Mouse (Mus musculus) stomach, embryonic 16.5 days (tissue): ENCODE measurements around the gene Efna5. TPM values are rescaled to one million over a fixed set of nuclear protein-coding genes. Genes with fewer than 3 reads are reported as not detected.
A peak's percentile ranks its signal among the peaks of the same experiment; 100 is the strongest.

ENCODE experiments used
- ATAC-seq: fragments of 200-750 bp; cut with Nextera tagmentation; 2 replicates; pipeline ENCODE4 v1.8.0; 2017; ENCODE audit warnings: moderate number of reproducible peaks, moderate TSS enrichment; ENCODE audit not compliant: insufficient read depth, low FRiP score
- H3K27ac ChIP-seq: fragments of 300-500 bp; sonication (generic); 2 replicates; pipeline ENCODE4 v1.5.1; 2014; ENCODE audit warnings: low read length
- H3K27me3 ChIP-seq: fragments of 300-500 bp; sonication (generic); 2 replicates; pipeline ENCODE4 v1.6.1; 2014; ENCODE audit warnings: low read length, control low read depth, mixed read lengths; ENCODE audit not compliant: control insufficient read depth, insufficient read depth
- H3K36me3 ChIP-seq: fragments of 300-500 bp; sonication (generic); 2 replicates; pipeline ENCODE4 v1.6.1; 2014; ENCODE audit warnings: low read length; ENCODE audit not compliant: control insufficient read depth, insufficient read depth
- H3K4me1 ChIP-seq: fragments of 300-500 bp; sonication (generic); 2 replicates; pipeline ENCODE4 v1.6.1; 2014; ENCODE audit warnings: low read length, control low read depth, mixed read lengths; ENCODE audit not compliant: control insufficient read depth, insufficient read depth
- H3K4me2 ChIP-seq: fragments of 300-500 bp; sonication (generic); 2 replicates; pipeline ENCODE4 v1.6.1; 2014; ENCODE audit warnings: low read depth, low read length, mixed read lengths
- H3K4me3 ChIP-seq: fragments of 300-500 bp; sonication (generic); replicated peaks from 2 replicates; pipeline ENCODE4 v1.5.1; 2014; ENCODE audit warnings: mild to moderate bottlenecking, low read length
- H3K9ac ChIP-seq: fragments of 300-500 bp; sonication (generic); 2 replicates; pipeline ENCODE4 v1.6.1; 2014; ENCODE audit warnings: low read length
- H3K9me3 ChIP-seq: fragments of 300-500 bp; sonication (generic); replicated peaks from 2 replicates; pipeline ENCODE4 v1.6.1; 2016; ENCODE audit warnings: low read length, control low read depth; ENCODE audit not compliant: control insufficient read depth
- WGBS: fragments of 180-500 bp; shearing (Covaris S2); extraction: QIAGEN DNeasy Blood & Tissue Kit; methylation state at CpG from one replicate; pipeline ENCODE4 v1.1.7; 2014; 5-methylcytosine and 5-hydroxymethylcytosine counted together
- polyA plus RNA-seq: library from polyadenylated mRNA; unstranded; fragments of >200 nt; fragmentation: Nextera tagmentation; extraction: Ambion mirVana; gene quantifications from 2 replicates; pipeline ENCODE4 v1.2.1, GENCODE M21; 2015

Efna5 gene
- polyA plus RNA-seq, 1 experiment from 2014 or later = 36.9 TPM

- ATAC-seq = no peak
- peaks cover 23% of the 10 kb centered on the region for H3K4me1 ChIP-seq
- no peak overlapping the region for H3K27ac ChIP-seq
- H3K4me2 ChIP-seq = no peak overlapping the region
- H3K9me3 ChIP-seq = no peaks in the 10 kb centered on the region
- no peak overlapping the region for H3K9ac ChIP-seq
- H3K36me3 ChIP-seq = no peaks in the 10 kb centered on the region
- 68% methylated on average over 4 of the region's 4 CpGs for WGBS
- no peaks in the 10 kb centered on the region for H3K27me3 ChIP-seq
- no peak overlapping the region for H3K4me3 ChIP-seq
Measured at GRCm38 (mm10) chr17:62691201-62691715, 189.9 kb downstream of the Efna5 start.

GRCm38 (mm10) chr17:62690256-62690655 is 190.9 kb downstream of the Efna5 start:
- no peaks in the 10 kb centered on the region for H3K36me3 ChIP-seq
- H3K4me1 ChIP-seq = peaks cover 23% of the 10 kb centered on the region
- 29% methylated on average over 8 of the region's 8 CpGs for WGBS
- peak overlapping the region; percentile 47; the same call in 1 of the 2 replicates for H3K27ac ChIP-seq
- no peak overlapping the region for H3K4me3 ChIP-seq
- H3K9ac ChIP-seq = no peak overlapping the region
- peak; percentile 90 for ATAC-seq
- no peaks in the 10 kb centered on the region for H3K27me3 ChIP-seq
- peak overlapping the region; percentile 23; the same call in 1 of the 2 replicates for H3K4me2 ChIP-seq
- H3K9me3 ChIP-seq = no peaks in the 10 kb centered on the region

- H3K4me2 ChIP-seq = no peak overlapping the region
- no peak for ATAC-seq
- no peak overlapping the region for H3K9ac ChIP-seq
- H3K4me3 ChIP-seq = no peak overlapping the region
- H3K27ac ChIP-seq = no peak overlapping the region
- H3K27me3 ChIP-seq = no peaks in the 10 kb centered on the region
- no peaks in the 10 kb centered on the region for H3K36me3 ChIP-seq
- peaks cover 23% of the 10 kb centered on the region for H3K4me1 ChIP-seq
- no peaks in the 10 kb centered on the region for H3K9me3 ChIP-seq
- WGBS = 48% methylated on average over 4 of the region's 4 CpGs
Measured at GRCm38 (mm10) chr17:62689646-62690045, 191.5 kb downstream of the Efna5 start.

GRCm38 (mm10) chr17:62687369-62687768 is 193.7 kb downstream of the Efna5 start:
- Histone ChIP-seq H3K4me1 (peaks cover 23% of the 10 kb centered on the region), H3K36me3 (no peaks in the 10 kb centered on the region), H3K27ac (peak overlapping the region; percentile 3; the same call in 1 of the 2 replicates), H3K4me3 (no peak overlapping the region; the same call in 1 of the 2 replicates), H3K9me3 (no peaks in the 10 kb centered on the region), H3K27me3 (no peaks in the 10 kb centered on the region), H3K9ac (peak overlapping the region; percentile 0; the same call in 1 of the 2 replicates), H3K4me2 (peak overlapping the region; percentile 32; the same call in 1 of the 2 replicates)
- ATAC-seq = peak; percentile 59; the same call in 1 of the 2 replicates
- 36% methylated on average over 6 of the region's 6 CpGs for WGBS

- H3K36me3 ChIP-seq = no peaks in the 10 kb centered on the region
- peaks cover 9% of the 10 kb centered on the region for H3K4me1 ChIP-seq
- no peak overlapping the region for H3K4me2 ChIP-seq
- 72% methylated on average over 6 of the region's 6 CpGs for WGBS
- no peaks in the 10 kb centered on the region for H3K27me3 ChIP-seq
- no peak overlapping the region for H3K9ac ChIP-seq
- H3K9me3 ChIP-seq = no peaks in the 10 kb centered on the region
- no peak overlapping the region for H3K27ac ChIP-seq
- no peak for ATAC-seq
- H3K4me3 ChIP-seq = no peak overlapping the region
Measured at GRCm38 (mm10) chr17:62685181-62685580, 195.9 kb downstream of the Efna5 start.

- no peaks in the 10 kb centered on the region for H3K9me3 ChIP-seq
- H3K4me3 ChIP-seq = no peak overlapping the region
- ATAC-seq = no peak
- H3K4me1 ChIP-seq = peaks cover 6% of the 10 kb centered on the region; the same call in 1 of the 2 replicates
- H3K36me3 ChIP-seq = no peaks in the 10 kb centered on the region
- no peak overlapping the region for H3K9ac ChIP-seq
- no peak overlapping the region for H3K4me2 ChIP-seq
- no peak overlapping the region for H3K27ac ChIP-seq
- no peaks in the 10 kb centered on the region for H3K27me3 ChIP-seq
- 74% methylated on average over 5 of the region's 5 CpGs for WGBS
Measured at GRCm38 (mm10) chr17:62683142-62683541, 198.0 kb downstream of the Efna5 start.

GRCm38 (mm10) chr17:62681726-62682125 is 199.4 kb downstream of the Efna5 start:
- no peaks in the 10 kb centered on the region for H3K9me3 ChIP-seq
- H3K4me2 ChIP-seq = no peak overlapping the region
- no peak for ATAC-seq
- peaks cover 6% of the 10 kb centered on the region for H3K4me1 ChIP-seq
- H3K4me3 ChIP-seq = no peak overlapping the region
- no peaks in the 10 kb centered on the region for H3K36me3 ChIP-seq
- no peak overlapping the region for H3K9ac ChIP-seq
- H3K27me3 ChIP-seq = no peaks in the 10 kb centered on the region
- 61% methylated on average over 1 of the region's 1 CpGs for WGBS
- no peak overlapping the region for H3K27ac ChIP-seq

GRCm38 (mm10) chr17:62680737-62681136 is 200.4 kb downstream of the Efna5 start:
- Histone ChIP-seq H3K4me2 (no peak overlapping the region), H3K36me3 (no peaks in the 10 kb centered on the region), H3K4me1 (peaks cover 15% of the 10 kb centered on the region), H3K9ac (no peak overlapping the region), H3K27me3 (no peaks in the 10 kb centered on the region), H3K9me3 (no peaks in the 10 kb centered on the region), H3K4me3 (no peak overlapping the region), H3K27ac (no peak overlapping the region)
- ATAC-seq = no peak
- 85% methylated on average over 1 of the region's 1 CpGs for WGBS

- no peak overlapping the region for H3K4me2 ChIP-seq
- no peaks in the 10 kb centered on the region for H3K27me3 ChIP-seq
- peaks cover 21% of the 10 kb centered on the region for H3K4me1 ChIP-seq
- no peak overlapping the region for H3K4me3 ChIP-seq
- H3K27ac ChIP-seq = peak overlapping the region; percentile 29; the same call in 1 of the 2 replicates
- no peak for ATAC-seq
- H3K9me3 ChIP-seq = no peaks in the 10 kb centered on the region
- WGBS = 44% methylated on average over 6 of the region's 6 CpGs
- H3K9ac ChIP-seq = no peak overlapping the region
- no peaks in the 10 kb centered on the region for H3K36me3 ChIP-seq
Measured at GRCm38 (mm10) chr17:62676832-62677231, 204.3 kb downstream of the Efna5 start.
